Mouse (Mus musculus) ES-E14 (cell line): ENCODE data around the gene Olfr221. TPM values are rescaled to one million over a fixed set of nuclear protein-coding genes. Genes with fewer than 3 reads are reported as not detected.

Source experiments
- DNase-seq: peaks from one replicate; pipeline ENCODE4 v3.0.0-alpha.2; 2013; ENCODE audit warnings: low read depth, low spot score
- H3K27ac ChIP-seq: 2 replicates; pipeline ENCODE4 v1.5.1; 2012; ENCODE audit warnings: low read depth, mild to moderate bottlenecking, low read length, moderate library complexity, mixed read lengths; ENCODE audit not compliant: poor library complexity, insufficient read depth, severe bottlenecking
- H3K36me3 ChIP-seq: 2 replicates; pipeline ENCODE4 v1.6.1; 2012; ENCODE audit warnings: mild to moderate bottlenecking, low read length, moderate library complexity, mixed read lengths; ENCODE audit not compliant: control insufficient read depth, poor library complexity, insufficient read depth, severe bottlenecking
- H3K4me1 ChIP-seq, 2 experiments: fragments of 150-350 bp in 1 of 2; sonication (generic) in 1 of 2; 2 replicates each; pipeline ENCODE4 v1.6.1; 2012; ENCODE audit warnings: low read length in 2 of 2, mild to moderate bottlenecking in 1 of 2, mixed read lengths in 1 of 2; ENCODE audit not compliant: control insufficient read depth in 2 of 2, insufficient read depth in 2 of 2, poor library complexity in 1 of 2
- H3K4me3 ChIP-seq, 2 experiments: fragments of 150-350 bp in 1 of 2; sonication (generic) in 1 of 2; 2 replicates each; pipeline ENCODE4 v1.5.1; 2012; ENCODE audit warnings: low read length in 2 of 2, low read depth in 1 of 2, mild to moderate bottlenecking in 1 of 2, mixed read lengths in 1 of 2; ENCODE audit not compliant: insufficient read depth in 1 of 2, poor library complexity in 1 of 2, severe bottlenecking in 1 of 2
- H3K9ac ChIP-seq: 2 replicates; pipeline ENCODE4 v1.6.1; 2012; ENCODE audit warnings: low read depth, mild to moderate bottlenecking, low read length, mixed read lengths; ENCODE audit not compliant: poor library complexity, insufficient read depth, severe bottlenecking
- H3K9me3 ChIP-seq: fragments of 150-350 bp; sonication (generic); 2 replicates; pipeline ENCODE4 v1.6.1; 2012; ENCODE audit warnings: low read depth, mild to moderate bottlenecking, low read length; ENCODE audit not compliant: control insufficient read depth, insufficient read depth
- CHD2 ChIP-seq: IDR thresholded peaks from 2 replicates; pipeline ENCODE4 v1.6.1; 2014; ENCODE audit warnings: mild to moderate bottlenecking, low read depth, low read length, inconsistent platforms
- HCFC1 ChIP-seq: IDR thresholded peaks from 2 replicates; pipeline ENCODE4 v1.6.1; 2012; ENCODE audit warnings: low read length, inconsistent platforms, borderline replicate concordance; ENCODE audit not compliant: insufficient read depth
- MAFK ChIP-seq: IDR thresholded peaks from 2 replicates; pipeline ENCODE4 v1.6.1; 2014; ENCODE audit warnings: mild to moderate bottlenecking, low read depth, low read length, inconsistent platforms; ENCODE audit not compliant: insufficient read depth
- ZC3H11A ChIP-seq: IDR thresholded peaks from 2 replicates; pipeline ENCODE4 v1.6.1; 2012; ENCODE audit warnings: low read depth, mild to moderate bottlenecking, inconsistent platforms, low read length, borderline replicate concordance
- ZNF384 ChIP-seq: IDR thresholded peaks from 2 replicates; pipeline ENCODE4 v1.6.1; 2012; ENCODE audit warnings: low read depth, low read length, inconsistent platforms
- in situ Hi-C, 2 experiments: fragments of 600-800 bp; cut with MboI; formaldehyde crosslinking; loops; one replicate each; pipeline ENCODE4 v1.15.1; 2025; ENCODE audit warnings: low sequenced_read_pairs in 2 of 2, inconsistent platforms in 1 of 2; ENCODE audit not compliant: unreplicated experiment in 2 of 2
- total RNA-seq: library from RNA; depleted of rRNA; stranded (reverse); fragments of 300-350 nt; gene quantifications from 2 replicates; pipeline ENCODE4 v1.2.3, GENCODE M21; 2012

The Olfr221 gene
- total RNA-seq, 1 experiment: not detected

DNA sequence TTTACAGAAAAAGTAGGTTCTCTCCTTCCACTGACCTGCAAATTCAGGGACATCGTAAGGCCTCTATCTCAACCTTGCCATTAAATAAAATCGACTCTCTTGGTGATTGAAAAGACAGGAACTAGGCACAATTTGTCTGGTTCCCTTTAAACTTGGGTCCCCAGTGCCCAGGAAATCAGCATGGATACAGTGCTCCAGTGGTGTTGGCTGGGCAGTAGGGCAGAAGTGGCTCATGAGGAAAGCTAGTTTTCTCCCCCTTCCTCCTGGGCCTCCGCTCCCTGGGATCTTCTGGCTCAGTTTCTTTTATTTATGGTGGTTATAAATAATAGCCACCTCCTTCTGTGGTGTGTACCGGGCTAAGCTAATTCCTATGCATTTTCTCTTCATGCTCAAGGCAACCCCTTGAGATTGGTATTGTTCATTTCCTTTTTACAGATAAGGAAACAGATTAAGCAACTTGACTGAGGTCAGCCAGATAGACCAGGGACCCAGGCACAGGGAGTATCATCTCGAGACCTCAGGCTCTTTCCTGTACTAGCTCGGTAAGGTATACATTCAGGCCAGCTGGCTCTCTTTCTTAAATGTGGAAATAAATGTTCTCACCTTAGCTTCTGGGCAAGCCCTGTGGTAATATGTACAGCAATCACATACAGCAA is 26.7 kb downstream of the Olfr221 start, which contains the start of gene Tmem253:
Tmem253 (plus strand) TSS at position 214 of the 656 bp plus-strand sequence.
- peak within 1 kb of the TSS; percentile 73 to 89 for H3K4me3 ChIP-seq
- H3K9me3 ChIP-seq: no peaks in the 10 kb centered on the region
- H3K27ac ChIP-seq: peak within 1 kb of the TSS; percentile 98
- peak within 1 kb of the TSS; percentile 79; the same call in 1 of the 2 replicates for H3K9ac ChIP-seq
- peaks cover 2% of the 10 kb centered on the region; the same call in 1 of the 2 replicates for H3K36me3 ChIP-seq
- in situ Hi-C loops: loop anchor here in 1 of 2 experiments (25.0 kb wide), 1 partner anchor 103 kb away; the partner anchor contains the start of genes Ndrg2, Rnase13 and Tppp2
- DNase-seq: no peak
- TF ChIP-seq ZC3H11A: no peak
- TF ChIP-seq CHD2: no peak
- TF ChIP-seq HCFC1: no peak
- TF ChIP-seq ZNF384: no peak
- TF ChIP-seq MAFK: no peak
- peaks cover 6 to 9% of the 10 kb centered on the region in 2 experiments for H3K4me1 ChIP-seq

DNA sequence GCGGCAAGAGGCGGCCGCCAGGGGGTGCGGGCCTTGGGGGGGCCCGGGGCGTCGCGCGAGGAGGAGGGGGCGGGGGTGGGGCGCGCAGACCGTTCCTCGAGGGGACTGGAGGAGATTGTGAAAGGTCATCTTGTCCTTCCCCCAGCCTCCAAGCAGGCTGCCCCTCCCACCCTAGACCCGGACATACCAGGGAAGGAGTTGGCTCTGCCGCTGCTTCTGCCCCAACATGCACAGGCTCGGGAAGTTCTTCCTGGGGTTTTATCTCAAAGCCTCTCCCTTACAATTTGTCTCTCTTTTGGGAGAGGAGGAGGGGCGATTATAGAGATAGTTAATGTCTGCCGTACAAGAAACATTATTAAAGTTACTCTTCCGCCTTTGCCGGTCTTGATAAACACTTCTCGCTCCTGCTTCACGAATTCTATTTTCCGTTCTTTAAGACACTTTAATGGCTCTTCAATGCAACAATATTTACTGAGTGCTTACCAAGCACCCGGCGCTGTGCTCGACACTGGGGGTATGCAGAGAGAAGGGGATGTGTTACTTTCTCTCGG is 27.4 kb downstream of the Olfr221 start:
- TF ChIP-seq CHD2 (no peak), MAFK (no peak), ZC3H11A (no peak), HCFC1 (no peak), ZNF384 (no peak)
- peak overlapping the region; percentile 98 for H3K27ac ChIP-seq
- no peaks in the 10 kb centered on the region for H3K9me3 ChIP-seq
- peak overlapping the region; percentile 73 to 89 for H3K4me3 ChIP-seq
- in situ Hi-C loops: loop anchor here in 1 of 2 experiments (25.0 kb wide), 1 partner anchor 103 kb away; the partner anchor contains the start of genes Ndrg2, Rnase13 and Tppp2
- no peak for DNase-seq
- H3K9ac ChIP-seq: peak overlapping the region; percentile 79; the same call in 1 of the 2 replicates
- H3K4me1 ChIP-seq: peaks cover 7 to 9% of the 10 kb centered on the region in 2 experiments
- H3K36me3 ChIP-seq: peaks cover 2% of the 10 kb centered on the region; the same call in 1 of the 2 replicates

DNA sequence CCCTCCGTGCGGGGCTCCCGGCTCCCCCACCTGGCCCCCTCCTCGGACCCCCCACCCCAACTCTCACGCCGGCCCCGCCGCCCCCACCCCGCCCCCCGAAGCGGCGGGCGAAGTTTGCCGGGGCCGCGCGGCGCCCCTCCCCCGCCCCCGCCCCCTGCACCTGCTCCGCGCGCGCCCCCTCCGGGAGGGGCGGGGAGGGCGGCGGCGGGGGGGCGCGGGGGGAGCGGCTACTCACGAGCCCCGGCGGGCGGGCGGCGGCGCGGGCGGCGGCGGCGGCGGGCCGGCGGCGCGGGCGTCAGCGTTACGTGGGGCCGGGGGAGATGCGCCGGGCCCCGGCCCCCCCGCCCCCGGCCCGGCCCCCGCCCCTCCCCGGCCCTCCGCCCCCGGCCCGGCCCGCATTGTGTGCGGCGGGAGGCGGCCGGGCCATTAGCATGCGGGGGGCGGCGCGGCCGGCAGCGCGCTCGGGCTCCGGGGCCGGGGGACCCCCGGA is 27.9 kb downstream of the Olfr221 start:
- DNase-seq: no peak
- peak overlapping the region; percentile 98 for H3K27ac ChIP-seq

DNA sequence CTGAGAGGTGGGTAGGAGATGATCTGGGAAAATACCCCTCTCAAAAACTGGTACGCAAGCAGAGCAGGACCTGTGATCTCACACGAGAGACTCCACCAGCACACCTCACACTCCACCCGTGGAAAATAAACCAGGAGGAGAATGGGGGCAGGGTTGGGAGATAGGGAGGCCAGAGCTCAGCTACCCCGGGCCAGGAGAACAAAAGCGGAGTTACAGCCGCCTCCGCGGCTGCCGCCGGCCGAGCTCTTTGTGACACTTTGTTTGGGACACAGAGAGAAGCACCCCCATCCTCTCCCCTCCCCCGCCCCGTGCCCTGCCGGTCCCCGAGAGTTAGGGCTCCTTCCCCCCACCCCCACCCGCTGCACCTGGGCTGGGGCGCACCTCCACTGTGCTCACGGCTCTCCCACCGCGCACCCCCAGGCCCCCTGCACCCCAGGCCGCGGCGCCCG is 28.5 kb downstream of the Olfr221 start:
- Histone ChIP-seq H3K9me3 (no peaks in the 10 kb centered on the region), H3K4me3 (peak overlapping the region; percentile 45 to 89), H3K27ac (peak overlapping the region; percentile 98), H3K36me3 (peaks cover 8% of the 10 kb centered on the region; the same call in 1 of the 2 replicates), H3K4me1 (peaks cover 11 to 12% of the 10 kb centered on the region in 2 experiments), H3K9ac (peak overlapping the region; percentile 65)
- in situ Hi-C loops: loop anchor here in 1 of 2 experiments (25.0 kb wide), 1 partner anchor 101 kb away; the partner anchor contains the start of genes Ndrg2, Rnase13 and Tppp2
- DNase-seq: no peak
- TF ChIP-seq ZC3H11A: no peak
- no peak for TF ChIP-seq ZNF384
- TF ChIP-seq MAFK: no peak
- TF ChIP-seq CHD2: no peak
- TF ChIP-seq HCFC1: no peak

More for the DNA sequence above, 27.9 kb downstream of the Olfr221 start:
- Histone ChIP-seq H3K9ac (peak overlapping the region; percentile 65), H3K4me3 (peak overlapping the region in 1 of 2 experiments; percentile 89; a peak in 2 of 4 replicates), H3K4me1 (peaks cover 11 to 12% of the 10 kb centered on the region in 2 experiments), H3K36me3 (peaks cover 4% of the 10 kb centered on the region; the same call in 1 of the 2 replicates), H3K9me3 (no peaks in the 10 kb centered on the region)
- in situ Hi-C loops: loop anchor here in 1 of 2 experiments (25.0 kb wide), 1 partner anchor 102 kb away; the partner anchor contains the start of genes Ndrg2, Rnase13 and Tppp2
- no peak for TF ChIP-seq HCFC1
- TF ChIP-seq MAFK: no peak
- no peak for TF ChIP-seq CHD2
- no peak for TF ChIP-seq ZC3H11A
